Mouse (Mus musculus) midbrain, embryonic 10.5 days (tissue): ENCODE results near the gene Col18a1. TPM values are rescaled to one million over a fixed set of nuclear protein-coding genes. Genes with fewer than 3 reads are reported as not detected.
"Not testable (repeated sequence)": the region's sequence is repeated elsewhere in the genome, so short reads cannot be mapped to it uniquely, and the experiment has no call there.

Source experiments
- DNase-seq: peaks from one replicate; pipeline ENCODE4 v3.0.0-alpha.2; 2017; ENCODE audit warnings: low spot score
- H3K27ac ChIP-seq: fragments of 300-500 bp; sonication (generic); replicated peaks from 2 replicates; pipeline ENCODE4 v1.5.1; 2016; ENCODE audit warnings: mild to moderate bottlenecking
- H3K27me3 ChIP-seq: fragments of 300-500 bp; sonication (generic); 2 replicates; pipeline ENCODE4 v1.6.1; 2016; ENCODE audit warnings: low read depth, mild to moderate bottlenecking; ENCODE audit not compliant: poor library complexity, severe bottlenecking
- H3K36me3 ChIP-seq: fragments of 300-500 bp; sonication (generic); 2 replicates; pipeline ENCODE4 v1.6.1; 2016; ENCODE audit warnings: mild to moderate bottlenecking, moderate library complexity
- H3K4me1 ChIP-seq: fragments of 300-500 bp; sonication (generic); 2 replicates; pipeline ENCODE4 v1.6.1; 2016
- H3K4me3 ChIP-seq: fragments of 300-500 bp; sonication (generic); 2 replicates; pipeline ENCODE4 v1.5.1; 2016; ENCODE audit warnings: mild to moderate bottlenecking, moderate library complexity
- H3K9me3 ChIP-seq: fragments of 300-500 bp; sonication (generic); replicated peaks from 2 replicates; pipeline ENCODE4 v1.6.1; 2016; ENCODE audit warnings: mild to moderate bottlenecking
- WGBS: fragments of 180-500 bp; shearing (Covaris S2); methylation state at CpG from one replicate; pipeline ENCODE4 v1.1.7; 2016; 5-methylcytosine and 5-hydroxymethylcytosine counted together
- polyA plus RNA-seq: library from polyadenylated mRNA; unstranded; fragments of >200 nt; fragmentation: Nextera tagmentation; extraction: Ambion mirVana; gene quantifications from 2 replicates; pipeline ENCODE4 v1.2.1, GENCODE M21; 2016

The Col18a1 gene
- polyA plus RNA-seq, 1 experiment from 2014 or later: 155 TPM

GRCm38 (mm10) chr10:77147545-77147944 lies 18.8 kb downstream of the Col18a1 start:
- Histone ChIP-seq H3K36me3 (peaks cover 12% of the 10 kb centered on the region; the same call in 1 of the 2 replicates), H3K27me3 (no peaks in the 10 kb centered on the region), H3K4me3 (no peak overlapping the region), H3K27ac (no peak overlapping the region), H3K9me3 (no peaks in the 10 kb centered on the region), H3K4me1 (peaks cover 78% of the 10 kb centered on the region)
- DNase-seq: no peak
- 93% methylated on average over 10 of the region's 10 CpGs for WGBS

DNA sequence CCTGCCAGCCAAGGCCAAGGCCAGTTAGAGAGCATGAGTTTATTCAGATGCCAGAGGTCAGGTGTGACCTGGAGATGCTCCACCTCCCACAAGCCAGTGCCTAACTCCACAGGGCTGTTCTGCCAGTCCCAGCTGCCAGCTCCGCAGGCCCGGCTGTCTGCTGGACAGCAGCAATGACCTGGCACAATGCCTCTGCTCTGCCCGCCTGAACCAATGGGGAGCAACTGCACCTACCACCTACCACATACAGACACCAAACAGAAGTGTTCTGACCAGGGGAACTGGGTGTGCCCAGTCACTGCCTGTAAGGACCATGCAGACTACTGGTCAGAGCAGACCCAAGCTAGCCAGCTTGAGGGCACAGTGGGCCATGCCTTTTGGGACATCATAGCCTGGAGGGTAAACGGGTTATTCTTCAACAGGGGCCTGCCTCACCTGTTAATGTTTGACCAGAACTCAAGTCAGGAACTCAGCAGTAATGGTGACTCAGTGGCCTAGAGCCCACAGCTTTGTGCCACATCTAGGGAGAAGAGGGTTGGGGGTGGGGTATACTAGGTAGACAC lies 19.4 kb downstream of the Col18a1 start:
- H3K27ac ChIP-seq: peak overlapping the region; percentile 63
- no peaks in the 10 kb centered on the region for H3K9me3 ChIP-seq
- no peak overlapping the region for H3K4me3 ChIP-seq
- H3K27me3 ChIP-seq: no peaks in the 10 kb centered on the region
- no peak for DNase-seq
- 86% methylated on average over 4 of the region's 4 CpGs for WGBS
- peaks cover 75% of the 10 kb centered on the region for H3K4me1 ChIP-seq
- peaks cover 18% of the 10 kb centered on the region for H3K36me3 ChIP-seq

GRCm38 (mm10) chr10:77145946-77146345 lies 20.4 kb downstream of the Col18a1 start:
- no peaks in the 10 kb centered on the region for H3K27me3 ChIP-seq
- no peak for DNase-seq
- peaks cover 26% of the 10 kb centered on the region for H3K36me3 ChIP-seq
- WGBS: 54% methylated on average over 1 of the region's 1 CpGs
- peak overlapping the region; percentile 63 for H3K27ac ChIP-seq
- peaks cover 65% of the 10 kb centered on the region for H3K4me1 ChIP-seq
- H3K4me3 ChIP-seq: no peak overlapping the region
- H3K9me3 ChIP-seq: no peaks in the 10 kb centered on the region

GRCm38 (mm10) chr10:77144372-77144771 lies 22.0 kb downstream of the Col18a1 start:
- Histone ChIP-seq H3K4me3 (no peak overlapping the region), H3K27me3 (no peaks in the 10 kb centered on the region), H3K27ac (no peak overlapping the region), H3K4me1 (peaks cover 61% of the 10 kb centered on the region), H3K36me3 (peaks cover 26% of the 10 kb centered on the region), H3K9me3 (no peaks in the 10 kb centered on the region)
- no peak for DNase-seq
- WGBS: 88% methylated on average over 2 of the region's 2 CpGs

DNA sequence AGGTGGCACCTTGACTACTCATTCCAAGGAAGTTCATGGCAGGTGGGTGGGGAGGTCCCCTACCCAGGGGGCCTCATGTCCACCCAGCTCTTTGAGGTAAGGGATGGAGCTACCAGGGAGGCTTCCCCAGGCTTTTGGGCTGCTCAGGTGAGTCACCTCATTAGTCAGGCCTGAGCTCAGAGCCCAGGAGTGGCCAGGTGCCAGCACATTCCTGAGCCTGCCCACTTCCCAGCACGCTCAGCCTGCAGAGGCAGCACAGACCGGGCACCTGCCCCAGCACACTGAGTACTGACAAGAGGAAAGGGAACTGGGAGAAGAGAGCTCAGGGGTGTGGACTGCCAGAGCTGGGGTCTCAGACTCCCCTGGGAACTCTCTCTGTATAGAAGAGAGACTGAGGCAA lies 24.0 kb downstream of the Col18a1 start:
- peaks cover 79% of the 10 kb centered on the region for H3K4me1 ChIP-seq
- H3K36me3 ChIP-seq: peaks cover 26% of the 10 kb centered on the region
- no peak overlapping the region for H3K27ac ChIP-seq
- no peak for DNase-seq
- H3K9me3 ChIP-seq: no peaks in the 10 kb centered on the region
- no peak overlapping the region for H3K4me3 ChIP-seq
- WGBS: 94% methylated on average over 2 of the region's 2 CpGs
- H3K27me3 ChIP-seq: no peaks in the 10 kb centered on the region

- H3K36me3 ChIP-seq: peaks cover 40% of the 10 kb centered on the region
- no peak overlapping the region for H3K4me3 ChIP-seq
- H3K27me3 ChIP-seq: no peaks in the 10 kb centered on the region
- H3K27ac ChIP-seq: peak overlapping the region; percentile 57
- no peak for DNase-seq
- H3K4me1 ChIP-seq: peaks cover 64% of the 10 kb centered on the region
- no peaks in the 10 kb centered on the region for H3K9me3 ChIP-seq
These were observed 28.0 kb downstream of the Col18a1 start for GRCm38 (mm10) chr10:77138304-77138703.

DNA sequence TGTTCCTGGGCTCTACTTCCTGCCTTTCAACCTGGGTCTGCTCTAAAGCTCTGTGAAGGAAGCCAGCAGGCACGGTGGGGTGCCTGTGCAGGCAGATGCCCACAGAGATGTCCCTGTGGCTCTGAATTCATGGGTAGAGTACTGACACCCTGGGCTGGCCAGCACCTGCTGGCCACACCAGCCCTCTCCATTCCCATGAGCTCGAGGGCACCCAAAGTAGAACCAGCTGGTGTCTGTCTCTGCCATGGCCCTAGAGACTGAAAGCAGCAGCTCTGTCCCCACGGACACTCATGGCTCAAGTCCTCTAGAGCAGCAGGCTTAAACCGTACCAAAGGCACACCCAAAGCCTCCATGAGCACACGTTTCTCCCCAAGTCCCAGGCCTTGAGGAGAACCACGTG lies 30.1 kb downstream of the Col18a1 start:
- H3K36me3 ChIP-seq: peaks cover 24% of the 10 kb centered on the region
- 93% methylated on average over 6 of the region's 6 CpGs for WGBS

DNA sequence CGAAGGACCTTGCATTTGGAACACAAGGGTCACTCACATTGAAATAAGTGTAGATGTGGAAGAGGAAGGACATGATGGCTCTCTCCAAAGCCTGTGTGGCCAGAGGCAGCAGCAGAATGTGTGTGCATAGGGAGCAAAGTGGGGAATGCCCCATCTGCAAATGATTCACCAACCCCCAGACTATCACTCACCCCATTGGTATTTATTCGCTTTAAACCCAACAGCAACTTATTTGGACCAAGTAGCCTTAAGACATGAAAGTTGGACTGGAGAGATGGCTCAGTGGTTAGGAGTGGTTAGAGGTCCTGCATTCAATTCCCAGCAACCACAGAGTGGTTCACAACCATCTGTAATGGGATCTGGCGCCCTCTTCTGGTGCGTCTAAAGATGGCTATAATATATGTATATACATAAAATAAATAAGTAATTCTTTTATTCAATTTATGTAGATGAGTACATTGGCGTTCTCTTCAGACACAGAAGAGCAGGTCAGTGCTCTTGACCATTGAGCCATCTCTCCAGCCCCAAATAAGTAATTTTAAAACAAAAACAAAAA lies 31.0 kb downstream of the Col18a1 start:
- H3K36me3 ChIP-seq: peaks cover 23% of the 10 kb centered on the region
- peak overlapping the region; percentile 75 for H3K27ac ChIP-seq
- no peaks in the 10 kb centered on the region for H3K9me3 ChIP-seq
- H3K4me1 ChIP-seq: peaks cover 81% of the 10 kb centered on the region
- WGBS: 94% methylated on average over 5 of the region's 5 CpGs
- H3K27me3 ChIP-seq: no peaks in the 10 kb centered on the region
- no peak overlapping the region for H3K4me3 ChIP-seq
- DNase-seq: no peak

More for the DNA sequence above, 30.1 kb downstream of the Col18a1 start:
- peak overlapping the region; percentile 67 for H3K27ac ChIP-seq
- no peaks in the 10 kb centered on the region for H3K27me3 ChIP-seq
- DNase-seq: no peak
- no peaks in the 10 kb centered on the region for H3K9me3 ChIP-seq
- H3K4me1 ChIP-seq: peaks cover 75% of the 10 kb centered on the region
- no peak overlapping the region for H3K4me3 ChIP-seq

- not testable (repeated sequence) for H3K27me3 ChIP-seq, H3K9me3 ChIP-seq, H3K4me3 ChIP-seq, DNase-seq
- WGBS: 76% methylated on average over 6 of the region's 6 CpGs
- Histone ChIP-seq H3K4me1 (peaks cover 81% of the 10 kb centered on the region), H3K36me3 (peaks cover 23% of the 10 kb centered on the region), H3K27ac (peak overlapping the region; percentile 75)
These were observed 31.6 kb downstream of the Col18a1 start for GRCm38 (mm10) chr10:77134807-77135152.

DNA sequence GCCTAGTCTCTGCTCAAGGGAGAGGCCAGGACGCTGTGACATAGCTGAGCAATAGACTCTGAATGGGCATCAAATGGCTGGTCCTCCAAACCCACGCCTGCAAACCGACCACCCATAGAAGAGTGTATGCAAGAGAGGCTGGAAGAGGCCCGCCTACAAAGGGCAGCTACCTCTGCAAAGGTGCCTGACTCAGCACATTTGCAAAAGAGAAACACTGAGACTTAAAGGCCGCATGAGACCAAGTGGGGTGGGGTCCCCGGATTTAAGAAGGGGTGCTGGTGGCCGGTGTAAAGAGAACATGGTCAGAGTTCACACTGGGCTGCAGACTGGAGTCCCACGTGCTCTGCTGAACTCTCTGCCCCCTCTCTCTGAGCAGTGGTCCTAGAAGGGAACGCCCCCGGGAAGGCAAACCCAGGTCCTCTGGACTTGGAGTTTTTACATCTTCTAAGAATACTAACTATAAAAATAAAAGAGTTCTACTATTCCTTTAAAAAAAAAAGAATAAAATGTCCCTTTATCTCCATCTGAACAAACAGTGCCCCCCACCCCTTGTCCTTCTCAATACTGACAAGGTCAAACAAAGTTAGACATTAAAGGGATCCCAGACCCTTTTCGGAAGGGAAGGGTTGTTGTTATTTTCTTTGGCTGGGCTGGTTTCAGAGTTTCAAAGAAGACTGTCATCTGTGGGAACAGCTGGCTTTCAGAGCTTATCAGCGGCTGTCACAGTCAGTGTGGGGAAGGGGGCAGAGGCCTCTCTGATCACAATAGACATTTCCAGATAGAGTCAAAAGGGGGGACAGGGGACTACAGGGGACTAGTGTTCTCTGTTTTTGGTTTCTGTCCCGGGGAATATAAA lies 32.2 kb downstream of the Col18a1 start:
- no peaks in the 10 kb centered on the region for H3K27me3 ChIP-seq
- peaks cover 78% of the 10 kb centered on the region for H3K4me1 ChIP-seq
- H3K9me3 ChIP-seq: no peaks in the 10 kb centered on the region
- peak; percentile 43 for DNase-seq
- peaks cover 23% of the 10 kb centered on the region for H3K36me3 ChIP-seq
- H3K4me3 ChIP-seq: no peak overlapping the region
- peak overlapping the region; percentile 75 for H3K27ac ChIP-seq
- WGBS: 52% methylated on average over 13 of the region's 13 CpGs

DNA sequence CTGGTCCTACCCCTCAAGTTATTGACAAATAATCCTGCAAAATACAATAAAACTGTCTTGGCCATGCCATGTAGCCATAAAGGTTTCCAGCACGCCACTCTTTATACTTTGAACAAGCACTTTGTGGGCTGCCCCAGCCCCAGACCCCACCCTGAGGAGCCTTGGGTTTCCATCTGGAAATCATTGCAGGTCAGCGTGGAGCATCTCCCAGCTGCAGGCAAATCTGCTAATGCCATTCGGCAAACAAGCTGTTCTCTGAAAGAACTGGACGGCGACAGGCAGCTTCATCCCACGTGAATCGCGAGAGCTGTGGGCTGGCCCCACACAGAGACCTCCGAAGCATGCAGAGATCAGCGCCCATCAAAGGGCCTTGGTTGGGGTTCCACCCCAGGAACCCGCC lies 34.2 kb downstream of the Col18a1 start:
- Histone ChIP-seq H3K9me3 (no peaks in the 10 kb centered on the region), H3K36me3 (peaks cover 18% of the 10 kb centered on the region), H3K27ac (peak overlapping the region; percentile 75), H3K27me3 (no peaks in the 10 kb centered on the region), H3K4me1 (peaks cover 66% of the 10 kb centered on the region), H3K4me3 (no peak overlapping the region)
- DNase-seq: peak; percentile 28
- 40% methylated on average over 11 of the region's 11 CpGs for WGBS

DNA sequence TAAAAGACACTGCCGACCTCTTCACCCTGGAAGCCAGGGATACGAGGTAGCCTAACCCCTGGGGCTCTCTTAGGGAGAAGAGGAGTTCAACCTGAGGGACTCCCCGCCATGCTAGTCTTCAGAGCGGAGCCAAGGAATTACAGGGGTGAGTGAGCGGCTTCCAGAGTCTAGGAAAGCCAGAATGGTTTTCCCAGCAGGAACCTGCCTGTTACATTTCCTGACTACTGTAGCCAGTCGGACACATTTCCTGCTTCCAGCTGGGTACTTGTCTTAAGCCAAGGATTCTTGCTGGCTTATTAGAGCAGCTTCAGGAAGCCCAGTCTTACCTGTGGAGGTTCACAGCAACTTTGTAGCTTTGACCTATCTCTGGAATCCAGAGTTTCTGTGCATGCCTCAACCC lies 34.8 kb downstream of the Col18a1 start:
- Histone ChIP-seq H3K9me3 (no peaks in the 10 kb centered on the region), H3K4me3 (no peak overlapping the region), H3K27me3 (no peaks in the 10 kb centered on the region), H3K27ac (peak overlapping the region; percentile 75), H3K36me3 (peaks cover 15% of the 10 kb centered on the region), H3K4me1 (peaks cover 63% of the 10 kb centered on the region)
- WGBS: 48% methylated on average over 6 of the region's 6 CpGs
- no peak for DNase-seq
